Mouse (Mus musculus) small intestine, adult 2 months (tissue): ENCODE results near the gene Olfr1440.
A peak's percentile ranks its signal among the peaks of the same experiment; 100 is the strongest.

Experiments used
- CTCF ChIP-seq: fragments of 200-500 bp; IDR thresholded peaks from 2 replicates; pipeline ENCODE4 v1.5.1; 2012; ENCODE audit warnings: low read depth, mild to moderate bottlenecking, control low read depth, inconsistent platforms, low read length, moderate library complexity, mixed read lengths; ENCODE audit not compliant: insufficient replicate concordance, insufficient read length; ENCODE audit errors: extremely low read depth
- POLR2A ChIP-seq: fragments of 200-500 bp; IDR thresholded peaks from 2 replicates; pipeline ENCODE4 v1.6.1; 2012; ENCODE audit warnings: low read depth, mild to moderate bottlenecking, control low read depth, inconsistent platforms, low read length, moderate library complexity

GRCm38 (mm10) chr19:12433033-12433432 lies 46.0 kb downstream of the Olfr1440 start:
- peak; percentile 54; the same call in 1 of the 2 replicates for TF ChIP-seq CTCF
- TF ChIP-seq POLR2A: no peak
